Mouse (Mus musculus) kidney, postnatal 0 days (tissue): ENCODE data around the gene Arhgap31. TPM values are rescaled to one million over a fixed set of nuclear protein-coding genes. Genes with fewer than 3 reads are reported as not detected.
A peak's percentile ranks its signal among the peaks of the same experiment; 100 is the strongest.

Experiments used
- ATAC-seq: fragments of 200-750 bp; cut with Nextera tagmentation; replicated peaks from 2 replicates; pipeline ENCODE4 v1.8.0; 2017; ENCODE audit warnings: low read depth, moderate number of reproducible peaks, moderate TSS enrichment, moderate library complexity; ENCODE audit not compliant: low FRiP score
- DNase-seq: peaks from one replicate; pipeline ENCODE4 v3.0.0-alpha.2; 2016; ENCODE audit warnings: low spot score
- H3K27ac ChIP-seq: fragments of 300-500 bp; sonication (generic); 2 replicates; pipeline ENCODE4 v1.5.1; 2014; ENCODE audit warnings: mild to moderate bottlenecking
- H3K27me3 ChIP-seq: fragments of 300-500 bp; sonication (generic); 2 replicates; pipeline ENCODE4 v1.6.1; 2014; ENCODE audit warnings: low read length, mixed read lengths; ENCODE audit not compliant: insufficient read depth
- H3K36me3 ChIP-seq: fragments of 300-500 bp; sonication (generic); 2 replicates; pipeline ENCODE4 v1.6.1; 2014; ENCODE audit warnings: low read length, mixed read lengths; ENCODE audit not compliant: insufficient read depth
- H3K4me1 ChIP-seq: fragments of 300-500 bp; sonication (generic); replicated peaks from 2 replicates; pipeline ENCODE4 v1.6.1; 2014; ENCODE audit warnings: antibody characterized with exemption, low read length, mixed read lengths; ENCODE audit not compliant: insufficient read depth
- H3K4me2 ChIP-seq: fragments of 300-500 bp; sonication (generic); 2 replicates; pipeline ENCODE4 v1.6.1; 2014; ENCODE audit warnings: mild to moderate bottlenecking, low read length, moderate library complexity, mixed read lengths
- H3K4me3 ChIP-seq: fragments of 300-500 bp; sonication (generic); replicated peaks from 2 replicates; pipeline ENCODE4 v1.5.1; 2014; ENCODE audit warnings: low read depth, low read length
- H3K9ac ChIP-seq: fragments of 300-500 bp; sonication (generic); 2 replicates; pipeline ENCODE4 v1.6.1; 2014; ENCODE audit warnings: low read depth, low read length
- H3K9me3 ChIP-seq: fragments of 300-500 bp; sonication (generic); replicated peaks from 2 replicates; pipeline ENCODE4 v1.6.1; 2016; ENCODE audit warnings: low read length, inconsistent platforms, mixed read lengths
- CTCF ChIP-seq: IDR thresholded peaks from 2 replicates; pipeline ENCODE4 v1.5.1; 2016; ENCODE audit warnings: antibody characterized with exemption, low read depth, mild to moderate bottlenecking, moderate library complexity
- WGBS: fragments of 180-500 bp; shearing (Covaris S2); extraction: QIAGEN DNeasy Blood & Tissue Kit; methylation state at CpG from one replicate; pipeline ENCODE4 v1.1.7; 2014; 5-methylcytosine and 5-hydroxymethylcytosine counted together
- polyA plus RNA-seq: library from polyadenylated mRNA; unstranded; fragments of >200 nt; fragmentation: Nextera tagmentation; extraction: Ambion mirVana; gene quantifications from 2 replicates; pipeline ENCODE4 v1.2.1, GENCODE M21; 2015

Arhgap31 gene
- polyA plus RNA-seq, 1 experiment from 2014 or later = 5.4 TPM

DNA sequence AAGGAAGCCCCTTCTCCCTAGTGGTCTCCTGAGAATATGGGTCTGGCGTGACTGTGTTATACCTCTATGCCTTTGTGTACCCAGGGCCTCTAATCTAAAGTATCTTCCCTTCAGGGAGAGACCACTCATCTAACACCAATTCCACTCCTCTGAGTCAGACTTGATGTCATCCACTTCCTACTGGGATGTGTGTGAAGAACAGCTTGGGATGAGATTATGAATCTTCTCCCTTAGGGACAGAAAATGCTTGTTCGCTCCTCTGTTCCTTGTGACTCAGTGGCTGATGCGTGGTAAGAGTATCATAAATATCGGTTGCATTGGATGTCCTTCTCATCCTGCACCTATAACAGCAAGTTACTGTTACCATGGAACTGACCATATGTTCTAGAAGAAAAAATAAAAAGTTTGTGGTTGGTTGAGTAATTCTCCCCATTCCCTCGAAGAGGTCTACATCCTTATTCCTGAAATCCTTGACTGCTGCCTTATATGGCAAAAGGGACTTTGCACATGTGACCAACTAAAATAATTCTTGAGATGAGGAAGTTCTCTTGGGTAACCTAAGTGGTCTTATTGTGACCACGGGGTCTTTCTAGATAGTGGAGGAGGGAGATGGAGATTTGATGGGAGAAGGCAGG lies 18.1 kb downstream of the Arhgap31 start:
- H3K9ac ChIP-seq = no peak overlapping the region
- H3K4me3 ChIP-seq = no peak overlapping the region
- 92% methylated on average over 6 of the region's 6 CpGs for WGBS
- no peaks in the 10 kb centered on the region for H3K9me3 ChIP-seq
- no peaks in the 10 kb centered on the region for H3K36me3 ChIP-seq
- ATAC-seq = no peak
- no peak for DNase-seq
- H3K4me2 ChIP-seq = no peak overlapping the region
- no peaks in the 10 kb centered on the region for H3K4me1 ChIP-seq
- no peaks in the 10 kb centered on the region for H3K27me3 ChIP-seq
- no peak overlapping the region for H3K27ac ChIP-seq
- TF ChIP-seq CTCF = no peak

GRCm38 (mm10) chr16:38690501-38690900 lies 22.6 kb downstream of the Arhgap31 start:
- no peak for TF ChIP-seq CTCF
- DNase-seq (no peak), ATAC-seq (no peak)
- Histone ChIP-seq H3K4me2 (no peak overlapping the region), H3K9ac (no peak overlapping the region), H3K27ac (no peak overlapping the region), H3K4me3 (no peak overlapping the region), H3K36me3 (no peaks in the 10 kb centered on the region), H3K27me3 (no peaks in the 10 kb centered on the region), H3K9me3 (no peaks in the 10 kb centered on the region), H3K4me1 (no peaks in the 10 kb centered on the region)
- 82% methylated on average over 5 of the region's 5 CpGs for WGBS

DNA sequence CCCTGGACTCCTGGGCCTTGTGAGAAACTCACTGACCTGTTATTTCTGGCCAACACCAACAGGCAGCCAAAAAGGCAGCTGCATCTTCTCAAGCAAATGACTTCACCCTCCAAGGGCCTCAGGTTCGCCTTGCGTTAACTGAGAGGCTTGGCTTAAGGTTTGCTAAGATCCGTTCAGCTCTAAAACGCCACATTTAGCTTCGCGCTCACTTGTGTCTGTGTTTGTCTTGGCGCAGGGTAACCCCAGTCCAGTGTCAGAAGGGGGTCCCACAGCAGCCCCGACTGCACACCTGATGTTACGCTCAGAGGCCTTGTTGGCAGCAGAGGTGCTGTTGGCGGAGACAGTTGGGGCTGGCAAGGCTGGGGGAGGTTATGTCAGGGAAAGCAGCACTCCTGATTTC lies 23.3 kb downstream of the Arhgap31 start:
- Histone ChIP-seq H3K9ac (no peak overlapping the region), H3K9me3 (no peaks in the 10 kb centered on the region), H3K36me3 (no peaks in the 10 kb centered on the region), H3K4me3 (no peak overlapping the region), H3K27ac (no peak overlapping the region), H3K4me2 (no peak overlapping the region), H3K27me3 (no peaks in the 10 kb centered on the region), H3K4me1 (no peaks in the 10 kb centered on the region)
- DNase-seq (peak; percentile 51), ATAC-seq (0 out of 2 replicates have a peak, but pooled peaks have one; percentile 21)
- WGBS = 50% methylated on average over 10 of the region's 10 CpGs
- TF ChIP-seq CTCF = no peak

GRCm38 (mm10) chr16:38688531-38689264 lies 24.4 kb downstream of the Arhgap31 start:
- Histone ChIP-seq H3K27me3 (no peaks in the 10 kb centered on the region), H3K9me3 (no peaks in the 10 kb centered on the region), H3K4me1 (no peaks in the 10 kb centered on the region), H3K36me3 (no peaks in the 10 kb centered on the region), H3K4me2 (no peak overlapping the region), H3K27ac (no peak overlapping the region), H3K4me3 (no peak overlapping the region), H3K9ac (no peak overlapping the region)
- DNase-seq (no peak), ATAC-seq (no peak)
- no peak for TF ChIP-seq CTCF
- 76% methylated on average over 12 of the region's 12 CpGs for WGBS

GRCm38 (mm10) chr16:38687673-38688072 lies 25.4 kb downstream of the Arhgap31 start:
- peak; percentile 43 for DNase-seq
- 37% methylated on average over 6 of the region's 6 CpGs for WGBS
- ATAC-seq = no peak

DNA sequence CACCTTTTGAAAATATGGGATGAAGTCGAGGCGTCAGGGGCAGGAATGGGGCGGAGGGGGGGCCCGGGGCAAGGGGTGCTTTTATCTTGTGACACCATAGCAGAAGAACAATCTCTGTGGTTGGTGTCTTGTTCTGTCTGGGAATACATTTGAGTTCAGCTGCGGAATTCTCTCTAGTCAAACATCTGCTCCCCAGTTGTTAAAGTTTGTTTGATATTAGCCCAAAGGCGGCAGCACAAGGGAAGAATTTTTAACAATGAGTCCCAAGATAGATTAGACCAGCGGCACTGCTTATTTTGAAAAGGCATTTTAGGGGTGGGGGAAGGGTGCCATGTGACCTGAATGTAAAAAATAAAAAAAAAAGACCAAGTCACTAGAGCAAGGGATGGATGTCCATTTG lies 30.0 kb downstream of the Arhgap31 start:
- no peak for TF ChIP-seq CTCF
- H3K9me3 ChIP-seq = no peaks in the 10 kb centered on the region
- H3K9ac ChIP-seq = no peak overlapping the region
- H3K4me2 ChIP-seq = no peak overlapping the region
- no peak for ATAC-seq
- H3K27ac ChIP-seq = no peak overlapping the region
- DNase-seq = no peak
- no peaks in the 10 kb centered on the region for H3K27me3 ChIP-seq
- H3K4me1 ChIP-seq = 0 out of 2 replicates have a peak, but pooled peaks cover 7% of the 10 kb centered on the region
- WGBS = 53% methylated on average over 7 of the region's 7 CpGs
- no peak overlapping the region for H3K4me3 ChIP-seq
- no peaks in the 10 kb centered on the region for H3K36me3 ChIP-seq

More at GRCm38 (mm10) chr16:38687673-38688072, 25.4 kb downstream of the Arhgap31 start:
- no peak for TF ChIP-seq CTCF
- H3K27ac ChIP-seq = no peak overlapping the region
- no peaks in the 10 kb centered on the region for H3K4me1 ChIP-seq
- no peaks in the 10 kb centered on the region for H3K27me3 ChIP-seq
- no peak overlapping the region for H3K4me3 ChIP-seq
- no peak overlapping the region for H3K9ac ChIP-seq
- no peak overlapping the region for H3K4me2 ChIP-seq
- H3K9me3 ChIP-seq = no peaks in the 10 kb centered on the region
- H3K36me3 ChIP-seq = no peaks in the 10 kb centered on the region
